Mouse (Mus musculus): ENCODE measurements at regions not wholly inside any gene's neighbourhood (a gene's known extent, or its start where the extent isn't known, plus 50 kb on each side); places are given as distances from the start of the nearest gene placed in this dataset.

- TF ChIP-seq USF1 (IDR thresholded peaks at IDR 0.05; ENCODE audit: low read depth) = peak; percentile 72
- no peak for TF ChIP-seq CEBPB (IDR thresholded peaks at IDR 0.05; ENCODE audit: insufficient read depth, poor library complexity, severe bottlenecking)
- TF ChIP-seq POLR2A (IDR thresholded peaks at IDR 0.05; ENCODE audit: insufficient read length, low read depth) = no peak
- TF ChIP-seq TCF12 (IDR thresholded peaks at IDR 0.05; ENCODE audit: insufficient read depth, poor library complexity, severe bottlenecking) = no peak
- TF ChIP-seq POLR2AphosphoS2 (IDR thresholded peaks at IDR 0.05; ENCODE audit: insufficient read length, low read depth) = no peak
Observed at GRCm38 (mm10) chr4:89523423-89524259, 155.6 kb upstream of the Dmrta1 start.

Data from myocyte (in vitro differentiated cells).